Mouse (Mus musculus) heart, embryonic 12.5 days (tissue): ENCODE results near the gene Ing4. TPM values are rescaled to one million over a fixed set of nuclear protein-coding genes. Genes with fewer than 3 reads are reported as not detected.
"Not testable (repeated sequence)": the region's sequence is repeated elsewhere in the genome, so short reads cannot be mapped to it uniquely, and the experiment has no call there.

Experiments used
- ATAC-seq: fragments of 200-750 bp; cut with Nextera tagmentation; 2 replicates; pipeline ENCODE4 v1.8.0; 2017; ENCODE audit warnings: moderate TSS enrichment, moderate library complexity; ENCODE audit not compliant: insufficient number of reproducible peaks, low FRiP score
- H3K27ac ChIP-seq: fragments of 300-500 bp; sonication (generic); 2 replicates; pipeline ENCODE4 v1.5.1; 2016; ENCODE audit warnings: mild to moderate bottlenecking, moderate library complexity; ENCODE audit not compliant: poor library complexity, severe bottlenecking
- H3K27me3 ChIP-seq: fragments of 300-500 bp; sonication (generic); replicated peaks from 2 replicates; pipeline ENCODE4 v1.6.1; 2016; ENCODE audit warnings: mild to moderate bottlenecking, moderate library complexity
- H3K36me3 ChIP-seq: fragments of 300-500 bp; sonication (generic); 2 replicates; pipeline ENCODE4 v1.6.1; 2016; ENCODE audit warnings: mild to moderate bottlenecking, moderate library complexity
- H3K4me1 ChIP-seq: fragments of 300-500 bp; sonication (generic); replicated peaks from 2 replicates; pipeline ENCODE4 v1.6.1; 2016; ENCODE audit warnings: mild to moderate bottlenecking
- H3K4me2 ChIP-seq: fragments of 300-500 bp; sonication (generic); 2 replicates; pipeline ENCODE4 v1.6.1; 2016; ENCODE audit warnings: mild to moderate bottlenecking, moderate library complexity
- H3K4me3 ChIP-seq: fragments of 300-500 bp; sonication (generic); 2 replicates; pipeline ENCODE4 v1.5.1; 2016; ENCODE audit warnings: mild to moderate bottlenecking
- H3K9ac ChIP-seq: fragments of 300-500 bp; sonication (generic); 2 replicates; pipeline ENCODE4 v1.6.1; 2016; ENCODE audit warnings: mild to moderate bottlenecking, moderate library complexity
- H3K9me3 ChIP-seq: fragments of 300-500 bp; sonication (generic); replicated peaks from 2 replicates; pipeline ENCODE4 v1.6.1; 2016; ENCODE audit warnings: mild to moderate bottlenecking, moderate library complexity
- WGBS: fragments of 180-500 bp; shearing (Covaris S2); methylation state at CpG from one replicate; pipeline ENCODE4 v1.1.7; 2016; 5-methylcytosine and 5-hydroxymethylcytosine counted together
- polyA plus RNA-seq: library from polyadenylated mRNA; unstranded; fragments of >200 nt; fragmentation: Nextera tagmentation; extraction: Ambion mirVana; gene quantifications from 2 replicates; pipeline ENCODE4 v1.2.1, GENCODE M21; 2016

The Ing4 gene
- polyA plus RNA-seq, 1 experiment from 2014 or later, result 81.8 TPM

DNA sequence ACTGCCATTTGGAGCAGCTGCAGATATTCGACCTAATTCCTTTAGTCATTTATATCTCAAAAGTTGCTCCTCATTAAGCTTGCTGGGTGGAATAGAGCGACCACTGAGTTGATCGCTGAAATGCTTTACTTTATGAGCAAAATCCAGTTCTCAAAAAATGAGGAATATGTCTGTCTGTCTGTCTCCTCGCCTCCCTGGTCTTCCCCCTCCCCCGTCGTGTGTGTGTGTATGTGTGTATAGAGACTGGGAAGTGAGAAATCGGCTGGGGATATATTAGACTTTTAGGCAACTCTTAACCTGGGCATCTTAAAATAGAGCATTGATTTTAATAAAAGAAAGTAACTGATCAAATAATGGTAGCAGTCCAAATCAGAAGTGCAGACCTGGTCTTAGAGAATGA is 661 bp downstream of the Ing4 start:
- 18% methylated on average over 7 of the region's 7 CpGs for WGBS

DNA sequence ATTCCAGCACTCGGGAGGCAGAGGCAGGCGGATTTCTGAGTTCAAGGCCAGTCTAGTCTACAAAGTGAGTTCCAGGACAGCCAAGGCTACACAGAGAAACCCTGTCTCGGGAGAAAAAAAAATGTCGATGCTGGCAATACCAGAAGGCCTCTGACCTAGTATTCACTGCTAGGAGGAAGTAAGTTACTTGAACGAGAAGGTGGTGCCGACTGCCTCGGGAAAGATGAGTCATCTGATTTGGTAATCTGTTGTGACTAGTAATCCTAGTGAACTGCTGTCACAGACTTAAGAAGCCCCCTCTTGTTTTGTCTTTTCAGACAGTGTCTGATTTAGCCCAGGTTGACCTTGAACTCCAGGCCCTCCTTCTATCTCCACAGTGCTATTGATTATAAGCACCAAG is 1.5 kb downstream of the Ing4 start:
- ATAC-seq, result no peak
- H3K27ac ChIP-seq, result no peak overlapping the region
- peaks cover 9% of the 10 kb centered on the region for H3K4me1 ChIP-seq
- H3K4me2 ChIP-seq, result no peak overlapping the region
- 82% methylated on average over 7 of the region's 7 CpGs for WGBS
- H3K9me3 ChIP-seq, result no peaks in the 10 kb centered on the region
- H3K36me3 ChIP-seq, result peaks cover 44% of the 10 kb centered on the region
- no peaks in the 10 kb centered on the region for H3K27me3 ChIP-seq
- no peak overlapping the region for H3K4me3 ChIP-seq
- H3K9ac ChIP-seq, result no peak overlapping the region

More for the DNA sequence above, 661 bp downstream of the Ing4 start:
- H3K4me3 ChIP-seq, result peak overlapping the region; percentile 77
- peak overlapping the region; percentile 41; the same call in 1 of the 2 replicates for H3K27ac ChIP-seq
- peak overlapping the region; percentile 75 for H3K9ac ChIP-seq
- peaks cover 9% of the 10 kb centered on the region for H3K4me1 ChIP-seq
- no peaks in the 10 kb centered on the region for H3K27me3 ChIP-seq
- ATAC-seq, result no peak
- H3K4me2 ChIP-seq, result peak overlapping the region; percentile 78
- H3K36me3 ChIP-seq, result peaks cover 48% of the 10 kb centered on the region
- no peaks in the 10 kb centered on the region for H3K9me3 ChIP-seq

DNA sequence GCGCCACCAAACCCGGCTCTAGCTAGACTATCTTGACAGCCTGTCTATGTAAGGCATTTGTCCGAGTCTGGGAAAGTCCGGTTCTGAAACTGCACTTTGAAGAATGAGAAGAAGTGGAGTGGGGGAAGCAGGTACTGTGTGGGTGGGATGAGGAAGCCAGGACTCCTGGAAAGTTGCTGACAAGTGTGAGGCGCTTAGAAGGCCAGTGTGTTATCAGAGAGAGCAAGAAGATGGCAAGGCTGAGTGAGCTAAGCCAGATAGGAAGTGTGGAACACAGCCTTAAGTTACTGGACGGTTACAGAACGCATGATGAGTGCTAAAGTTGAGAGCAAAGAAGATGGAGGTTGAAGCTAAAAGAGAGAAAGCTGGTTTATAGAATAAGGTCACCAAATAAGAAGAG is 2.5 kb downstream of the Ing4 start:
- Histone ChIP-seq H3K9me3 (no peaks in the 10 kb centered on the region), H3K36me3 (peaks cover 37% of the 10 kb centered on the region), H3K9ac (no peak overlapping the region), H3K27me3 (no peaks in the 10 kb centered on the region), H3K4me1 (peaks cover 9% of the 10 kb centered on the region), H3K4me3 (no peak overlapping the region), H3K27ac (no peak overlapping the region), H3K4me2 (no peak overlapping the region)
- 67% methylated on average over 7 of the region's 7 CpGs for WGBS
- no peak for ATAC-seq

DNA sequence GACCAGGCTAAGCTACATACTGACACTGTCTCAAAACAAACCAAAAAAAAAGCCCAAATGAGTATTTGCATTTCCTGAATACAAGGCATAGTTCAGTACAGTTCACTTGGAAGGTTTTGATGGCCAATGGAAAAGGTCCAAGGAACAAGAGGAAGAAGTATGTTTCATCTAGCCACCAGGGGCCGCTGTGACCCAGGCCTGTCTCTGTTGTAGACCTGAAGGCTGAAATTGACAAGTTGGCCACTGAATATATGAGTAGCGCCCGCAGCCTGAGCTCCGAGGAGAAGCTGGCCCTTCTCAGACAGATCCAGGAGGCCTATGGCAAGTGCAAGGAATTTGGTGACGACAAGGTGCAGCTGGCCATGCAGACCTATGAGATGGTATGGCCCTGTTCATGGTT is 7.1 kb downstream of the Ing4 start:
- Histone ChIP-seq H3K27me3 (no peaks in the 10 kb centered on the region), H3K36me3 (peaks cover 69% of the 10 kb centered on the region), H3K4me1 (no peaks in the 10 kb centered on the region), H3K4me2 (no peak overlapping the region), H3K27ac (no peak overlapping the region), H3K9me3 (no peaks in the 10 kb centered on the region), H3K4me3 (no peak overlapping the region), H3K9ac (no peak overlapping the region)
- no peak for ATAC-seq
- 35% methylated on average over 5 of the region's 5 CpGs for WGBS

DNA sequence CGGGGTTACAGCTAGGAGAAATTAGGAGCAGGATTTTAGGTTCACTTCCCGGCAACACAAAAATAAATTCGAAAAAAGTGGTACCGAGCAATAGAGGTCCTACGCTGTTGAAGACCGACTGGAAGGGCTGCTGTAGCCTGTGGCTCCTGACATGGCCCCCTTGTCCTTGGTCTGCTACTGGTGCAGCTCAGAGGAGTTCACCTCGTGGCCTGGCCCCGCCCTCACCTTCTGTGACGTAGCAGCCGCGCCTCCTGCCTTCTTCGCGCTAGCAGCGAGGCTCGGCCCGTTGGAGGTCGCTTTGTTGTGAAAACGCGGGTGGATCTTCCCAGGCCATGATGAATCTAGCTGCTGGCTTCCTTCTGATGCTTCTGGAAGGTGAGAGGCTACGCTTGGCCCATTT is 10.1 kb downstream of the Ing4 start, which contains the start of gene Acrbp:
TSS of gene Acrbp (plus strand) at position 12 of the 400 bp plus-strand sequence.
- Histone ChIP-seq H3K4me2 (no peak within 1 kb of the TSS), H3K4me1 (no peaks in the 10 kb centered on the region), H3K27me3 (0 out of 2 replicates have a peak, but pooled peaks cover 3% of the 10 kb centered on the region), H3K27ac (no peak within 1 kb of the TSS), H3K9me3 (no peaks in the 10 kb centered on the region), H3K36me3 (peaks cover 80% of the 10 kb centered on the region), H3K9ac (no peak within 1 kb of the TSS), H3K4me3 (no peak within 1 kb of the TSS)
- no peak for ATAC-seq
- WGBS, result 38% methylated on average over 20 of the region's 20 CpGs

DNA sequence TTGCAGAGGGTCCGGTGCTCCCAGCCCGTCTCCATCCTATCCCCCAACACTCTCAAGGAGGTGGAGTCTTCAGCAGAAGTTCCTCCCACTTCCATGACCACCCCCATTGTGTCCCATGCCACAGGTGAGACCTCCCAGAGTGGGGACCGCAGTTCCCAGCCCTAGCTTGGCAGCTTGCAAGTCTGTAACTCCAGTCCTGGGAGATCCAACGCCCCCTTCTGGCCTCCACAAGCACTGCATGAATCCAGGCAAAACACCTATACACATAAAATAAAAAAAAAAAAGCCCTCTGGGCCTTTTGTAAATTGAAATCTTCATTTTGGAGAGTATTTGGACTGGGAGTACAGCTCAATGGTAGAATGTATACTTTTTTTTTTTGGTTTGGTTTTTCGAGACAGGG is 11.7 kb downstream of the Ing4 start:
- ATAC-seq, result no peak
- Histone ChIP-seq H3K9me3 (no peaks in the 10 kb centered on the region), H3K4me2 (no peak overlapping the region), H3K36me3 (peaks cover 76% of the 10 kb centered on the region), H3K4me3 (no peak overlapping the region), H3K27ac (no peak overlapping the region), H3K9ac (no peak overlapping the region), H3K27me3 (0 out of 2 replicates have a peak, but pooled peaks cover 3% of the 10 kb centered on the region), H3K4me1 (peaks cover 3% of the 10 kb centered on the region; the same call in 1 of the 2 replicates)
- WGBS, result 53% methylated on average over 5 of the region's 5 CpGs

DNA sequence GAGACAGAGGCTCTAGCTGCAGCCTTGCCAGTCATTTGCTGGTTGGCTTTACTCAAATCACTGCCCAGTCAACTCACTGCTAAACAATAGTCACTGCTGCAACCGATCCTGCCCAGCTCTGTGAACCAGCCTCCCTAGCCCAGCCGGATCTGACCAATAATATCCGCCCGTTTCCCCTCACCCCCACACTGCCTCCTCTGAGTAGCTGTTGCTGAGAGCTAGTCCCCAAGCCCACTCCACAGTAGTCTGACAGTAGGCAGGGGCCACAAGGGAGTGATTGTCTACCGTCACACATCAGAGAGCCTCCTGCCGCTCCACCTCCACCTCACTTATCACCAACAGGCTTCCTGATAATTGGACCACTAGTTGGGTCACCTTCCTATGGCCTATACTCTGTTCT is 21.9 kb downstream of the Ing4 start:
- Histone ChIP-seq H3K4me2 (no peak overlapping the region), H3K4me3 (no peak overlapping the region), H3K9me3 (no peaks in the 10 kb centered on the region), H3K27me3 (0 out of 2 replicates have a peak, but pooled peaks cover 3% of the 10 kb centered on the region), H3K4me1 (peaks cover 17% of the 10 kb centered on the region), H3K36me3 (no peaks in the 10 kb centered on the region), H3K27ac (no peak overlapping the region), H3K9ac (0 out of 2 replicates have a peak overlapping the region, but pooled peaks have one; percentile 14)
- 14% methylated on average over 6 of the region's 6 CpGs for WGBS
- ATAC-seq, result 0 out of 2 replicates have a peak, but pooled peaks have one; percentile 36

DNA sequence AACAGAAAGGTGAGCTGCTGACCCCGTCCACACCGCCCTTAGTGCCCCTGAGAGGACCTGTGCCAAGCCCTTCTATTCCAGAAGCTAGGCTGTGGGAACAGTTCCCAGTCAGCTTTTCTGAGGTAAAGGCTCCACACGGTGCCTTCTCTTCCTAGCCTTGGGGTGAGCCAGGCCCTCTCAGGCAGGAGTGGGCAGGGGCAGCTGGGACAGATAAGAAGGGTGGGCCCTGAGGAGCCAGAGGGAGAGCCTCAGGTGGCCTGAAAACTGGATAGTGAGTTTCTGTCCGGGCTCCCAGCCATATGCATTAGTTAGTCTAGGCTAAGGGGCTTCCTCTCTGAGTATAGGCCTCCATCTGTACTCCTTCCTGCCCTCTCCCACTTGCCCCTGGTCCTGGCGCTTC is 23.0 kb downstream of the Ing4 start:
- Histone ChIP-seq H3K9ac (no peak overlapping the region), H3K4me2 (no peak overlapping the region), H3K27me3 (peaks cover 6% of the 10 kb centered on the region; the same call in 1 of the 2 replicates), H3K4me3 (no peak overlapping the region), H3K27ac (no peak overlapping the region), H3K4me1 (peaks cover 17% of the 10 kb centered on the region), H3K36me3 (no peaks in the 10 kb centered on the region), H3K9me3 (no peaks in the 10 kb centered on the region)
- ATAC-seq, result no peak
- 79% methylated on average over 5 of the region's 5 CpGs for WGBS

DNA sequence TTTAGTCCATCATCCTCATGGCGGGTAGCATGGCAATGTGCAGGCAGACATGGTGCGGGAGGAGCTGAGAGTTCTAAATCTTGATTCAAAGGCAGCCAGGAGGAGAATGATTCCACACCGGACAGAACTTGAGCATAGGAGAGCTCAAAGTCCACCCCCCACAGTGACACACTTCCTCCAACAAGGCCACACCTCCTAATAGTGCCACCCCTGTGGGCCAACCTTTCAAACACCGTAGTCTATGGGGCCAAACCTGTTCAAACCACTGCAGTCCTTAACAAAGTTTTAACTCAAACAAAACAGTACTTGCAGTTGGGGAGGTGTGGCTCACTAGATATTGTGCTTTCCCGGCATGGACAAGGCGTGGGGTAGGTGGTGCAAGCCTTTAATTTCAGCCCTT is 24.3 kb downstream of the Ing4 start:
- ATAC-seq, result no peak
- WGBS, result 81% methylated on average over 6 of the region's 6 CpGs
- no peaks in the 10 kb centered on the region for H3K36me3 ChIP-seq
- H3K9ac ChIP-seq, result no peak overlapping the region
- H3K9me3 ChIP-seq, result no peaks in the 10 kb centered on the region
- H3K27me3 ChIP-seq, result peaks cover 18% of the 10 kb centered on the region
- no peak overlapping the region for H3K27ac ChIP-seq
- H3K4me2 ChIP-seq, result no peak overlapping the region
- peaks cover 13% of the 10 kb centered on the region for H3K4me1 ChIP-seq
- no peak overlapping the region for H3K4me3 ChIP-seq

DNA sequence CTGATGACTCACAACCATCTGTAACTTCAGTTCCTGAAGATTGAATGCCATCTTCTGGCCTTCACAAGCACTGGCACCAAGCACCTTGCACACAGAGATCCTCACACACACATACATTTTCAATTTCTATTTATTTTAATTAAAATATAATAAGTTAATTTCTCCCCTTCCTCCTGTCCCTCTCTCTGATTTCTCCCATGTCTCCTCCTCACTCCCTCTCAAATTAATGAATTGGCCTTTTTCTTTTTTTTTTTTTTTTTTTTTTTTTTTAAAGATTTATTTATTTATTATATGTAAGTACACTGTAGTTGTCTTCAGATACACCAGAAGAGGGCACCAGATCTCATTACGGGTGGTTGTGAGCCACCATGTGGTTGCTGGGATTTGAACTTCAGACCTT is 25.7 kb downstream of the Ing4 start:
- H3K4me3 ChIP-seq, H3K36me3 ChIP-seq, H3K4me2 ChIP-seq, H3K9me3 ChIP-seq, H3K27ac ChIP-seq, H3K9ac ChIP-seq, ATAC-seq: not testable (repeated sequence)
- WGBS, result 89% methylated on average over 1 of the region's 1 CpGs
- Histone ChIP-seq H3K4me1 (peaks cover 13% of the 10 kb centered on the region), H3K27me3 (peaks cover 19% of the 10 kb centered on the region)

DNA sequence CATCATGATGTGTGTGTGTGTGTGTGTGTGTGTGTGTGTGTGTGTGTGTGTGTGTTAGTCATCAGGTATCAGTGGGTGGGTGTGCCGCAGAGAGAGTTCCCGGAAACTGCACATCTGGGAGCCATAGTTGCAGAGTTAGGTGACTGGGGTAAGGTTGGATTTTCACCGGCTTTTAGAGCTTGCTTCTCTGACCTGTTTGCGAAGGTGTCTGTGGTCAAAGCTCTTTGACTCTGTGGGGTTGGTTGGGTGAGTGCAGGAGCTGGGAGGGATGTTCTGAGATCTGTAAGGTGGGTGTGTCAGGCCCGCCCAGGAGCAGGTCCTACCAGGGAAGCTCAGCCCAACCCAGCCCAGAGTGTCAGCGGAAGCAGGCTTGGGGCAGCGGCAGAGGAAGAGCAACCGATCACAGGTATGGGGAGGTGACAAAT is 28.0 kb downstream of the Ing4 start, which contains the start of gene Lpar5:
TSS of gene Lpar5 (plus strand) at position 350 of the 425 bp plus-strand sequence.
- Histone ChIP-seq H3K9ac (no peak within 1 kb of the TSS), H3K36me3 (no peaks in the 10 kb centered on the region), H3K4me1 (peaks cover 13% of the 10 kb centered on the region), H3K9me3 (no peaks in the 10 kb centered on the region), H3K4me3 (no peak within 1 kb of the TSS), H3K27me3 (peaks cover 19% of the 10 kb centered on the region), H3K4me2 (no peak within 1 kb of the TSS), H3K27ac (no peak within 1 kb of the TSS)
- WGBS, result 53% methylated on average over 8 of the region's 8 CpGs
- no peak for ATAC-seq
